Mouse (Mus musculus) intestine, embryonic 14.5 days (tissue): ENCODE measurements at regions not wholly inside any gene's neighbourhood (a gene's known extent, or its start where the extent isn't known, plus 50 kb on each side); places are given as distances from the start of the nearest gene placed in this dataset.
"Not testable (repeated sequence)": the region's sequence is repeated elsewhere in the genome, so short reads cannot be mapped to it uniquely, and the experiment has no call there.

Source experiments
- ATAC-seq: fragments of 200-750 bp; cut with Nextera tagmentation; replicated peaks from 2 replicates; pipeline ENCODE4 v1.8.0; 2017; ENCODE audit warnings: low read depth, moderate number of reproducible peaks, moderate TSS enrichment, moderate library complexity; ENCODE audit not compliant: low FRiP score, low TSS enrichment
- DNase-seq: peaks from one replicate; pipeline ENCODE4 v3.0.0-alpha.2; 2018; ENCODE audit warnings: low spot score
- H3K27ac ChIP-seq: fragments of 300-500 bp; sonication (generic); 2 replicates; pipeline ENCODE4 v1.5.1; 2014; ENCODE audit warnings: low read depth, mild to moderate bottlenecking, control low read depth
- H3K27me3 ChIP-seq: fragments of 300-500 bp; sonication (generic); replicated peaks from 2 replicates; pipeline ENCODE4 v1.6.1; 2014; ENCODE audit warnings: low read length, control low read depth; ENCODE audit not compliant: control insufficient read depth, insufficient read depth
- H3K36me3 ChIP-seq: fragments of 300-500 bp; sonication (generic); 2 replicates; pipeline ENCODE4 v1.6.1; 2014; ENCODE audit warnings: low read length, control low read depth; ENCODE audit not compliant: control insufficient read depth, insufficient read depth
- H3K4me1 ChIP-seq: fragments of 300-500 bp; sonication (generic); replicated peaks from 2 replicates; pipeline ENCODE4 v1.6.1; 2014; ENCODE audit warnings: low read length, control low read depth, mixed read lengths; ENCODE audit not compliant: control insufficient read depth, insufficient read depth
- H3K4me2 ChIP-seq: fragments of 300-500 bp; sonication (generic); 2 replicates; pipeline ENCODE4 v1.6.1; 2014; ENCODE audit warnings: low read length
- H3K4me3 ChIP-seq: fragments of 300-500 bp; sonication (generic); 2 replicates; pipeline ENCODE4 v1.5.1; 2014; ENCODE audit warnings: low read depth, low read length, control low read depth, mixed read lengths
- H3K9ac ChIP-seq: fragments of 300-500 bp; sonication (generic); 2 replicates; pipeline ENCODE4 v1.6.1; 2014; ENCODE audit warnings: mild to moderate bottlenecking, low read length
- H3K9me3 ChIP-seq: fragments of 300-500 bp; sonication (generic); 2 replicates; pipeline ENCODE4 v1.6.1; 2016; ENCODE audit warnings: low read length, control low read depth; ENCODE audit not compliant: control insufficient read depth
- WGBS: fragments of 180-500 bp; shearing (Covaris S2); extraction: QIAGEN DNeasy Blood & Tissue Kit; methylation state at CpG from one replicate; pipeline ENCODE4 v1.1.7; 2014; 5-methylcytosine and 5-hydroxymethylcytosine counted together

GRCm38 (mm10) chr16:30190935-30191514, 76.3 kb downstream of the Cpn2 start:
- DNase-seq = no peak

GRCm38 (mm10) chr16:30193294-30194261, 73.7 kb downstream of the Cpn2 start:
- H3K4me3 ChIP-seq = no peak overlapping the region
- DNase-seq = no peak
- H3K27me3 ChIP-seq = no peaks in the 10 kb centered on the region
- H3K27ac ChIP-seq = 0 out of 2 replicates have a peak overlapping the region, but pooled peaks have one; percentile 18
- ATAC-seq = 0 out of 2 replicates have a peak, but pooled peaks have one; percentile 28
- no peak overlapping the region for H3K4me2 ChIP-seq
- no peaks in the 10 kb centered on the region for H3K36me3 ChIP-seq
- H3K9ac ChIP-seq = no peak overlapping the region
- peaks cover 34% of the 10 kb centered on the region for H3K4me1 ChIP-seq
- H3K9me3 ChIP-seq = no peaks in the 10 kb centered on the region
- 39% methylated on average over 8 of the region's 8 CpGs for WGBS

More at GRCm38 (mm10) chr16:30190935-30191514, 76.3 kb downstream of the Cpn2 start:
- H3K9ac ChIP-seq = no peak overlapping the region
- H3K36me3 ChIP-seq = no peaks in the 10 kb centered on the region
- no peaks in the 10 kb centered on the region for H3K27me3 ChIP-seq
- peaks cover 58% of the 10 kb centered on the region for H3K4me1 ChIP-seq
- WGBS = 44% methylated on average over 15 of the region's 15 CpGs
- H3K4me3 ChIP-seq = no peak overlapping the region
- no peaks in the 10 kb centered on the region for H3K9me3 ChIP-seq
- no peak overlapping the region; the same call in 1 of the 2 replicates for H3K27ac ChIP-seq
- H3K4me2 ChIP-seq = no peak overlapping the region
- ATAC-seq = no peak

GRCm38 (mm10) chr16:30194836-30195235, 72.5 kb downstream of the Cpn2 start:
- no peaks in the 10 kb centered on the region for H3K36me3 ChIP-seq
- H3K9ac ChIP-seq = no peak overlapping the region
- no peak overlapping the region for H3K4me2 ChIP-seq
- no peak overlapping the region for H3K4me3 ChIP-seq
- H3K9me3 ChIP-seq = no peaks in the 10 kb centered on the region
- H3K27ac ChIP-seq = no peak overlapping the region; the same call in 1 of the 2 replicates
- no peaks in the 10 kb centered on the region for H3K27me3 ChIP-seq
- ATAC-seq = no peak
- no peak for DNase-seq
- peaks cover 33% of the 10 kb centered on the region for H3K4me1 ChIP-seq
- WGBS = 70% methylated on average over 7 of the region's 7 CpGs

- H3K9ac ChIP-seq, H3K4me3 ChIP-seq, H3K27ac ChIP-seq, H3K4me2 ChIP-seq, ATAC-seq, H3K9me3 ChIP-seq, H3K36me3 ChIP-seq, DNase-seq, H3K27me3 ChIP-seq: not testable (repeated sequence)
- H3K4me1 ChIP-seq = peaks cover 27% of the 10 kb centered on the region
- 78% methylated on average over 2 of the region's 2 CpGs for WGBS
Observed at GRCm38 (mm10) chr16:30195859-30196258, 71.4 kb downstream of the Cpn2 start.

- Histone ChIP-seq H3K9me3 (no peaks in the 10 kb centered on the region), H3K4me2 (no peak overlapping the region), H3K36me3 (no peaks in the 10 kb centered on the region), H3K4me1 (peaks cover 20% of the 10 kb centered on the region), H3K9ac (no peak overlapping the region), H3K4me3 (no peak overlapping the region), H3K27ac (no peak overlapping the region), H3K27me3 (no peaks in the 10 kb centered on the region)
- no peak for DNase-seq
- ATAC-seq = no peak
- WGBS = 72% methylated on average over 3 of the region's 3 CpGs
Observed at GRCm38 (mm10) chr16:30197351-30197750, 69.9 kb downstream of the Cpn2 start.

DNA sequence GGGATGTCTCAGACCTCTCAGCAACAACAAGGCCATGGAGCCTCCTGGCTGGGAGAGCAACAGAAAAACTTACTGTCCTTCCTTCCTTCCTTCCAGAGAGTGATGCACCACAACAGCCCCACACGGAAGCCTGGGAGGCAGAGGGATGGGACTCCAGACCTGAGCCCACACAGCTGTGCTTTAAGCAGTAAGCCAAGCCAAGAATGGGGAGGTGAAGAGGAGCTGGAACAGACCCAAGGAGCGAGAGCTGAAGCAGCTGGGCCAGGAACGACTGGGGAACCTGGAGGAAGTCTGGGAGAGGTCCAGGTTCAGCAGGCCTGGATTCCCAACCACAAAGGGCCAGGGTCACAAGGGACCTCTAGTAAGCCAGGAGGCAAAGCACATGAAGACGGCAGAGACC, 67.5 kb downstream of the Cpn2 start:
- DNase-seq = peak; percentile 81
- H3K27ac ChIP-seq = 0 out of 2 replicates have a peak overlapping the region, but pooled peaks have one; percentile 57
- H3K4me1 ChIP-seq = peaks cover 1% of the 10 kb centered on the region; the same call in 1 of the 2 replicates
- no peaks in the 10 kb centered on the region for H3K27me3 ChIP-seq
- no peak overlapping the region for H3K9ac ChIP-seq
- H3K36me3 ChIP-seq = no peaks in the 10 kb centered on the region
- peak; percentile 75 for ATAC-seq
- 42% methylated on average over 4 of the region's 4 CpGs for WGBS
- no peak overlapping the region for H3K4me2 ChIP-seq
- no peak overlapping the region for H3K4me3 ChIP-seq
- no peaks in the 10 kb centered on the region for H3K9me3 ChIP-seq

GRCm38 (mm10) chr16:30204144-30204543, 63.2 kb downstream of the Cpn2 start:
- no peak overlapping the region for H3K9ac ChIP-seq
- H3K36me3 ChIP-seq = no peaks in the 10 kb centered on the region
- H3K4me3 ChIP-seq = no peak overlapping the region
- no peak overlapping the region for H3K4me2 ChIP-seq
- H3K9me3 ChIP-seq = peaks cover 2% of the 10 kb centered on the region; the same call in 1 of the 2 replicates
- 51% methylated on average over 4 of the region's 4 CpGs for WGBS
- no peaks in the 10 kb centered on the region for H3K27me3 ChIP-seq
- ATAC-seq (no peak), DNase-seq (no peak)
- H3K27ac ChIP-seq = no peak overlapping the region
- H3K4me1 ChIP-seq = peaks cover 6% of the 10 kb centered on the region

DNA sequence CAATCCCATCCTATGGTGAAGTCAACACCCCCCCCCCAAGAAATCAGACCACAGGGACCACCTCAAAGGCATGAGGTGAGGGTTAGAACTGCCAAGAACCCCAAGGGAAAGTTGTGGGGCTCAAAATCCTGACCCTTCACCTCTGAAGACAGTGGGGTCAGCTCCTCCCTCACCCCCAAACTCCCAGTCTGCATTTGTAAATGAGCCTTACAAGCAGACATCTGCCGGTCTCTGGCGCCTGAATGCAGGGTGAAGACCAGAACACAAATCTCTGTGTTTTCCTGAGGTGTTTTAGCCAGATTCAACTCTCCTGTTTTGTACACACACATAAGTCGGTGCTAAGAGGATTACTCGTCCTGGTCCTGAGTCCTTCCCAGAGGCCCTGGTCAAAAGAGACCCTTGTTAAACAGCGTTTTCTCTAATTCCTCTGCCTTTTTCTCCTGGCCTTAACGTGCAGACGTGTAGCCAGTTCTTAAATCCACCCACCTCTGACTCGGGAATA, 61.9 kb downstream of the Cpn2 start:
- 22% methylated on average over 8 of the region's 8 CpGs for WGBS
- DNase-seq = no peak
- Histone ChIP-seq H3K4me3 (no peak overlapping the region), H3K9me3 (peaks cover 5% of the 10 kb centered on the region; the same call in 1 of the 2 replicates), H3K27ac (no peak overlapping the region), H3K4me2 (no peak overlapping the region), H3K36me3 (no peaks in the 10 kb centered on the region), H3K27me3 (no peaks in the 10 kb centered on the region), H3K9ac (no peak overlapping the region), H3K4me1 (peaks cover 6% of the 10 kb centered on the region)
- no peak for ATAC-seq
